Mouse (Mus musculus): ENCODE measurements around the gene Usp34.
"Not testable (repeated sequence)": the region's sequence is repeated elsewhere in the genome, so short reads cannot be mapped to it uniquely, and the experiment has no call there.

The Usp34 gene

GRCm38 (mm10) chr11:23306764-23307565 lies at the start of gene Usp34:
Usp34 (plus strand) TSS chr11:23306895.
- DNase-seq (ENCODE audit: inconsistent age in 2 of 2, low spot score in 1 of 2), result peak; percentile 82 to 93

GRCm38 (mm10) chr11:23259073-23259472 lies 47.6 kb upstream of the Usp34 start:
- DNase-seq (ENCODE audit: inconsistent age in 2 of 2, low spot score in 1 of 2), result no peak

GRCm38 (mm10) chr11:23259481-23259880 lies 47.2 kb upstream of the Usp34 start:
- no peak for DNase-seq (ENCODE audit: inconsistent age in 2 of 2, low spot score in 1 of 2)

- no peak for DNase-seq (ENCODE audit: inconsistent age in 2 of 2, low spot score in 1 of 2)
Measured at GRCm38 (mm10) chr11:23260186-23260585, 46.5 kb upstream of the Usp34 start.

- peak; percentile 28 to 58 for DNase-seq (ENCODE audit: inconsistent age in 2 of 2, low spot score in 1 of 2)
Measured at GRCm38 (mm10) chr11:23261490-23261889, 45.2 kb upstream of the Usp34 start.

GRCm38 (mm10) chr11:23264949-23265348 lies 41.7 kb upstream of the Usp34 start:
- DNase-seq (ENCODE audit: inconsistent age in 2 of 2, low spot score in 1 of 2), result no peak

- peak in 1 of 2 experiments; percentile 74 for DNase-seq (ENCODE audit: inconsistent age in 2 of 2, low spot score in 1 of 2)
Measured at GRCm38 (mm10) chr11:23271770-23272724, 34.6 kb upstream of the Usp34 start.

GRCm38 (mm10) chr11:23275780-23276179 lies 30.9 kb upstream of the Usp34 start:
- DNase-seq (ENCODE audit: inconsistent age in 2 of 2, low spot score in 1 of 2), result no peak

GRCm38 (mm10) chr11:23284469-23284868 lies 22.2 kb upstream of the Usp34 start:
- DNase-seq (ENCODE audit: inconsistent age in 2 of 2, low spot score in 1 of 2), result no peak

- not testable (repeated sequence) for DNase-seq (ENCODE audit: inconsistent age in 2 of 2, low spot score in 1 of 2)
Measured at GRCm38 (mm10) chr11:23288866-23289265, 17.8 kb upstream of the Usp34 start.

GRCm38 (mm10) chr11:23297379-23297778 lies 9.3 kb upstream of the Usp34 start:
- no peak for DNase-seq (ENCODE audit: inconsistent age in 2 of 2, low spot score in 1 of 2)

- DNase-seq (ENCODE audit: inconsistent age in 2 of 2, low spot score in 1 of 2), result no peak
Measured at GRCm38 (mm10) chr11:23298301-23298700, 8.4 kb upstream of the Usp34 start.

- DNase-seq (ENCODE audit: inconsistent age in 2 of 2, low spot score in 1 of 2), result no peak
Measured at GRCm38 (mm10) chr11:23299910-23300309, 6.8 kb upstream of the Usp34 start.

GRCm38 (mm10) chr11:23303126-23303525 lies 3.6 kb upstream of the Usp34 start:
- no peak for DNase-seq (ENCODE audit: inconsistent age in 2 of 2, low spot score in 1 of 2)

- not testable (repeated sequence) for DNase-seq (ENCODE audit: inconsistent age in 2 of 2, low spot score in 1 of 2)
Measured at GRCm38 (mm10) chr11:23305101-23305672, 1.5 kb upstream of the Usp34 start.

GRCm38 (mm10) chr11:23305673-23306608 lies 754 bp upstream of the Usp34 start:
- peak; percentile 98 for DNase-seq (ENCODE audit: inconsistent age in 2 of 2, low spot score in 1 of 2)

GRCm38 (mm10) chr11:23307566-23307920 lies 848 bp downstream of the Usp34 start:
- DNase-seq (ENCODE audit: inconsistent age in 2 of 2, low spot score in 1 of 2), result no peak

- DNase-seq (ENCODE audit: inconsistent age in 2 of 2, low spot score in 1 of 2), result no peak
Measured at GRCm38 (mm10) chr11:23313496-23313895, 6.8 kb downstream of the Usp34 start.

- DNase-seq (ENCODE audit: inconsistent age in 2 of 2, low spot score in 1 of 2), result no peak
Measured at GRCm38 (mm10) chr11:23329413-23329812, 22.7 kb downstream of the Usp34 start.

GRCm38 (mm10) chr11:23332136-23332535 lies 25.4 kb downstream of the Usp34 start:
- no peak for DNase-seq (ENCODE audit: inconsistent age in 2 of 2, low spot score in 1 of 2)
